ENCODE assay signal across 20 mouse cellular contexts in the genomic region with DNA sequence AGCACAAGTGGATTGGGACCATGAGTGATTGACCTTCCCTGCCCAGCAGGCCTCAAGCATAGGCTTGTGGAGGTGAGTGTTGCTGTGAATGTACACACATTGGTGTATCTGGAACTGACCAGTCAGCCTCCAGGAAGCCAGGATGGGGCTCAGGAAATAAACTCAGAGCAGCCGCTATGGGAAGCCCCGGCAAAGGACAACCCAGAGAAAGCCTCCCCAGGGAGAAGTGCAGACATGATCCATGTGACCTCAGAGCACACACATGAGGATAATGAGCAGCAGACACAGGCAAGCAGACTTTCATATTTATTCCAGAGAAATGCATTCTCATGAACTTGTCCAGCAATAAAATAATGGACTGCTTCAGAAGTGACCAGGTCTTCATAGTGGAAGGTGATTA.
DNase-seq lines count a peak whose midpoint lies in the region; ATAC-seq and TF ChIP-seq lines count a peak whose summit lies in the region.
"Had no signal": no experiment of that assay in that cellular context is flagged by ENCODE, and none has a peak within 500 bp of the region (broad histone marks: within the 10 kb centered on the region; RNA-seq: fewer than 3 reads in every experiment).

No protein-coding gene starts in this region.

- ATAC-seq in heart, embryonic 12.5 days (ENCODE audit: insufficient number of reproducible peaks, low FRiP score): no peak
- ATAC-seq in lung, postnatal 0 days: peak; percentile 21; the same call in 1 of the 2 replicates
- no peak for ATAC-seq in heart, embryonic 16.5 days (replicated peaks; ENCODE audit: extremely low read depth, insufficient read depth, low FRiP score)
- no peak for ATAC-seq in intestine, postnatal 0 days
- no peak for ATAC-seq in inflammation-experienced regulatory T-cells, adult 6 months
- ATAC-seq: midbrain, embryonic 13.5 days had no signal

- no peaks in the 10 kb centered on the region for H3K9me3 ChIP-seq in heart, embryonic 12.5 days (replicated peaks)
- H3K9me3 ChIP-seq in lung, postnatal 0 days (ENCODE audit: low read length): no peaks in the 10 kb centered on the region
- no peaks in the 10 kb centered on the region for H3K9me3 ChIP-seq in heart, embryonic 16.5 days (replicated peaks; ENCODE audit: control insufficient read depth, low read length)
- no peaks in the 10 kb centered on the region for H3K9me3 ChIP-seq in intestine, postnatal 0 days (ENCODE audit: control insufficient read depth)
- H3K9me3 ChIP-seq: forebrain, embryonic 10.5 days; G1E; limb, embryonic 13.5 days; midbrain, embryonic 13.5 days had no signal

- H3K27me3 ChIP-seq in heart, embryonic 12.5 days (replicated peaks): no peaks in the 10 kb centered on the region
- H3K27me3 ChIP-seq in lung, postnatal 0 days (replicated peaks; ENCODE audit: insufficient read depth, low read length): no peaks in the 10 kb centered on the region
- no peaks in the 10 kb centered on the region for H3K27me3 ChIP-seq in heart, embryonic 16.5 days (ENCODE audit: control insufficient read depth, insufficient read depth, low read length)
- H3K27me3 ChIP-seq in intestine, postnatal 0 days (replicated peaks; ENCODE audit: control insufficient read depth, insufficient read depth, low read length): no peaks in the 10 kb centered on the region
- H3K27me3 ChIP-seq: limb, embryonic 13.5 days; midbrain, embryonic 13.5 days had no signal

- no peak for TF ChIP-seq EP300 in lung, postnatal 0 days (IDR thresholded peaks at IDR 0.05)

- H3K36me3 ChIP-seq in heart, embryonic 12.5 days: no peaks in the 10 kb centered on the region
- H3K36me3 ChIP-seq in lung, postnatal 0 days (ENCODE audit: insufficient read depth, low read length): no peaks in the 10 kb centered on the region
- no peaks in the 10 kb centered on the region for H3K36me3 ChIP-seq in heart, embryonic 16.5 days (ENCODE audit: control insufficient read depth, insufficient read depth)
- H3K36me3 ChIP-seq in intestine, postnatal 0 days (ENCODE audit: control insufficient read depth, insufficient read depth): no peaks in the 10 kb centered on the region
- H3K36me3 ChIP-seq: forebrain, embryonic 10.5 days; limb, embryonic 13.5 days; midbrain, embryonic 13.5 days had no signal

- WGBS in heart, embryonic 12.5 days: 60% methylated on average over 2 of the region's 2 CpGs
- WGBS in lung, postnatal 0 days: 38% methylated on average over 2 of the region's 2 CpGs
- 46% methylated on average over 2 of the region's 2 CpGs for WGBS in heart, embryonic 16.5 days
- WGBS in intestine, postnatal 0 days: 61% methylated on average over 2 of the region's 2 CpGs

- TF ChIP-seq CTCF in lung, postnatal 0 days (IDR thresholded peaks at IDR 0.05): no peak
- no peak for TF ChIP-seq CTCF in intestine, postnatal 0 days (IDR thresholded peaks at IDR 0.05; ENCODE audit: low read depth)

- H3K9ac ChIP-seq in heart, embryonic 12.5 days: no peak overlapping the region
- H3K9ac ChIP-seq in lung, postnatal 0 days (replicated peaks; ENCODE audit: low read depth): no peak overlapping the region
- H3K9ac ChIP-seq in heart, embryonic 16.5 days (ENCODE audit: low read length): no peak overlapping the region
- no peak overlapping the region for H3K9ac ChIP-seq in intestine, postnatal 0 days (ENCODE audit: low read depth, low read length)
- H3K9ac ChIP-seq: hindbrain, embryonic 14.5 days; limb, embryonic 13.5 days; midbrain, embryonic 13.5 days had no signal

- peaks cover 29% of the 10 kb centered on the region for H3K4me1 ChIP-seq in heart, embryonic 12.5 days (replicated peaks)
- peaks cover 8% of the 10 kb centered on the region; the same call in 1 of the 2 replicates for H3K4me1 ChIP-seq in lung, postnatal 0 days (ENCODE audit: insufficient read depth, low read depth, low read length)
- 0 out of 2 replicates have a peak, but pooled peaks cover 5% of the 10 kb centered on the region for H3K4me1 ChIP-seq in heart, embryonic 16.5 days (ENCODE audit: control insufficient read depth, insufficient read depth, low read length)
- 0 out of 2 replicates have a peak, but pooled peaks cover 3% of the 10 kb centered on the region for H3K4me1 ChIP-seq in intestine, postnatal 0 days (replicated peaks; ENCODE audit: control insufficient read depth, insufficient read depth, low read length)

- no peak overlapping the region for H3K4me2 ChIP-seq in heart, embryonic 12.5 days
- no peak overlapping the region for H3K4me2 ChIP-seq in lung, postnatal 0 days (replicated peaks; ENCODE audit: low read depth, low read length)
- no peak overlapping the region for H3K4me2 ChIP-seq in heart, embryonic 16.5 days (ENCODE audit: low read depth, low read length)
- H3K4me2 ChIP-seq in intestine, postnatal 0 days (replicated peaks; ENCODE audit: low read depth): no peak overlapping the region
- H3K4me2 ChIP-seq: hindbrain, embryonic 14.5 days; limb, embryonic 13.5 days; midbrain, embryonic 13.5 days had no signal

- H3K27ac ChIP-seq in heart, embryonic 12.5 days (ENCODE audit: poor library complexity, severe bottlenecking): peak overlapping the region; percentile 18; the same call in 1 of the 2 replicates
- H3K27ac ChIP-seq in lung, postnatal 0 days (ENCODE audit: low read length): 0 out of 2 replicates have a peak overlapping the region, but pooled peaks have one; percentile 14
- H3K27ac ChIP-seq in heart, embryonic 16.5 days (ENCODE audit: low read length): peak overlapping the region; percentile 36; the same call in 1 of the 2 replicates
- H3K27ac ChIP-seq in intestine, postnatal 0 days (ENCODE audit: low read depth, low read length): no peak overlapping the region
- H3K27ac ChIP-seq: forebrain, embryonic 10.5 days; hindbrain, embryonic 14.5 days; layer of hippocampus, adult 2 months; left cerebral cortex, adult 2 months; limb, embryonic 13.5 days; midbrain, embryonic 13.5 days had no signal

- no peak for DNase-seq in heart, adult 8-10 months (ENCODE audit: low spot score)
- no peak for DNase-seq in lung, postnatal 0 days (ENCODE audit: low spot score)
- DNase-seq in lung, postnatal 25 days (ENCODE audit: low spot score): no peak
- DNase-seq: adrenal gland, adult 2 months; cerebellum, adult 18-20 months; gastrocnemius, postnatal 36 days; kidney, adult 8-10 months; lung, postnatal 10 days; thymus, postnatal 36 days had no signal

- H3K4me3 ChIP-seq in heart, embryonic 12.5 days: no peak overlapping the region
- H3K4me3 ChIP-seq in lung, postnatal 0 days (ENCODE audit: low read depth, low read length): no peak overlapping the region
- no peak overlapping the region for H3K4me3 ChIP-seq in heart, embryonic 16.5 days (ENCODE audit: low read length)
- no peak overlapping the region for H3K4me3 ChIP-seq in intestine, postnatal 0 days (ENCODE audit: low read depth, low read length)
- H3K4me3 ChIP-seq: forebrain, embryonic 10.5 days; layer of hippocampus, adult 2 months; left cerebral cortex, adult 2 months; limb, embryonic 13.5 days; midbrain, embryonic 13.5 days had no signal
